Mouse (Mus musculus) spleen, postnatal 36 days (tissue): Measurements from ENCODE around the gene Lpo.

Experiments used
- DNase-seq, 2 experiments: peaks; one replicate each; pipeline ENCODE4 v3.0.0; 2022; ENCODE audit warnings: low spot score in 2 of 2, mixed read lengths in 1 of 2

Gene Lpo

GRCm38 (mm10) chr11:87805448-87805847, 22.6 kb downstream of the Lpo start:
- DNase-seq: peak in 1 of 2 experiments; percentile 24

GRCm38 (mm10) chr11:87802621-87803020, 25.5 kb downstream of the Lpo start:
- DNase-seq: no peak

- DNase-seq: no peak
These were observed 26.3 kb downstream of the Lpo start for GRCm38 (mm10) chr11:87801711-87802275.

DNA sequence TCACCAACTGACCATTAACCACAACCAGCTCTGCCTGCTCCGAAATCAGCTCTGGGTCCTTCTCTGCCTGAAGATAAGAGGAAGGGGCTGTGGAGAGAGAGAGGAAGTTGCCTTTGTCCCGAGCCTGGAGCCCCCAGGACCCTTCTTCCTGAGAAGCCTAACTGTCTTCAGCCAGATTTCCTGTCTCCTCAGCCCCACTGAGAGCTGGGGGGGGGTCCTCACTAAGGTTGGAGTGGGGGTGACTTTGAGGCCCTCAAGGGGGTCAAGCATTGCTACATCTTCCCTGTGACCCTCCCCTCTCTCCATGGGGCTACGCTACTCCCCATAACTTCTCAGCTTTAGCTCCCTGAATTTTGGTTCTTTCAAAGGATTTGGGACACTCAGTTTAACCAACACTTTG, 34.6 kb downstream of the Lpo start, which contains the start of gene Mpo:
TSS of gene Mpo (plus strand) at position 122 of the 400 bp plus-strand sequence.
- no peak for DNase-seq

DNA sequence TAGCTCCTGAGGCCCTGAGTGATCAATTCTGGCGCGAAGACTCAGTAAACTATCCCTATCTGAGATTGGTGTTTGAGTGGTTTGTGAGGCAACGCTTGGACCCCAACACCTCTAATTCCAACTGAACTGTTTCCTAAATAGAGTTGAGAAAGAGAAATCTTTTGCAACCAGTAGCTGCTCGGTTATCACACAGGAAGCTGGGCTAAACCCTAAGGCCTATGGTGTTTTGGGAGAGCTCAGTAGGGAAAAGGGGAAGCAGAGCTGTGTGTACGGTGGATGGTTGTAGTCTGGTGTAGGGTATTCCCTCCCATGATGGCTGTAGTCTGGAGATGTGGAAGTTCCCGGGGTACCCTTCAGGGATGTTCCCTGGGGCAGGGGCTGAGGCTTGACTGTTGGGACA, 38.0 kb downstream of the Lpo start:
- no peak for DNase-seq

GRCm38 (mm10) chr11:87780130-87780529, 48.0 kb downstream of the Lpo start:
- DNase-seq: no peak

GRCm38 (mm10) chr11:87779392-87779791, 48.7 kb downstream of the Lpo start:
- DNase-seq: no peak

DNA sequence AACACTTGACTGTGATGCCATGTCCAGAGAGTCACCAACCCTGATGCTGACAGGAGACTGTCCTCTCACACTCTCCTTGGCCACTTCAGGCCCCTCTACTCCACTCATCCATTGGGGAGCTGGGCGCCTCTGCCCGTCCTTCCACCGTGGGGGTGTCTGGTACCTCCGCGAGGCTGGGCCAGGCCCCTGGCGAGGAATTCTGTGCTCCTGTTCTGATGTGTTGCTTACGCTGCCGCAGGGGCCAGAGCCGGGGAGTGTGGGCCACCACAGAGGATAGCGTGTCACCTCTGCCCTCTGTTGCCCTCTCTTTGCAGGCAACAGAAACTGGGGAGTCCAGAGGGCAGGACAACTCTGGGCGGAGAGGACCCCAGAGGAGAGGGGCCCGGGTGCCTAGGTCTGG, 49.2 kb downstream of the Lpo start:
- no peak for DNase-seq

DNA sequence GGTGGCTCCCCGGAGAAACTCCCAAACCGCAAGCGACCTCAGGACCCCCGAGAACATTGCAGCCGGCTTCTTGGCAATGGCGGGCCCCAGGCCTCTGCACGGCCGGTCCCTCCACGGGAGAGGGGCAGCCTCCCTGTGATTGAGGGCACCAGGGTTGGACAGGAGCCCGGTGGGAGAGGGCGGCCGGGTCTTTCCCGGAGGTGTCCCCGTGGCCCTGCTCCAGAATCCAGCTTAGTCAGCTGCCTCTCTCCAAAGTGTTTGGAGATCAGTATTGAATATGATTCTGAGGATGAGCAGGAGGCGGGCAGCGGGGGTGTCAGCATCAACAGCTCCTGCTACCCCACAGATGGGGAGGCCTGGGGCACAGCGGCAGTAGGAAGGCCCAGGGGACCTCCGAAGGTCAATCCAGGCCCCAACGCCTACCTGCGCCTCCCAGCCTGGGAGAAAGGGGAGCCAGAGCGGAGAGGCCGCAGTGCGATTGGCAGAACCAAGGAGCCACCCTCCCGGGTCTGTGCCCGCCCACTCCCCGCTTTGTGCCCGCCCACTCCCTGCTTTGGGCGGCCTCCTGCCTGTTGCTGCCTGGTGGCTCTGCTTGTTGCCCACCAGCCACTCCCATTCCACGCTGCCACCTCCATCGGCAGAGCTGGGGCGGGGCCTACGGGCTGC, 49.9 kb downstream of the Lpo start:
- no peak for DNase-seq

- DNase-seq: no peak
These were observed 55.7 kb downstream of the Lpo start for GRCm38 (mm10) chr11:87772354-87772753.

DNA sequence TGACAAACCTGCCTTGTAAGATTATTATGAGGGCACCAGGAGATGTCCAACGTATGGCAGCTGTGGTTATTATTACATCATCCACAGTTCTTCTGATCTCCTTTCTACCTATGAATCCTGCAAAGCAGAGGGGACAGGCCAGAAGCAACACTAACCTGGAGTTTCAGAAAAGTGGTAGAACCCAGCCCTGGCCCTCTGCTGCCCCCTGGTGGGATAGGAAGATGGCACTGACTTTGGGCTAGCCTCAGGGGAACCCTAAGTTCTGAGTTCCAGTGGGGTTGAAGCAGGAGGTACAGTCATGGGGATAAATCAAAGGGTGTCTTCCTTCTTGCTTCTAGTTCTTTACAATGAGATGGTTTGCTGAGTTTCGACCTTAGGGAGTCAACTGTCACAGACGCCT, 57.1 kb downstream of the Lpo start:
- peak; percentile 72 to 79 for DNase-seq

GRCm38 (mm10) chr11:87768745-87769144, 59.3 kb downstream of the Lpo start:
- DNase-seq: no peak

DNA sequence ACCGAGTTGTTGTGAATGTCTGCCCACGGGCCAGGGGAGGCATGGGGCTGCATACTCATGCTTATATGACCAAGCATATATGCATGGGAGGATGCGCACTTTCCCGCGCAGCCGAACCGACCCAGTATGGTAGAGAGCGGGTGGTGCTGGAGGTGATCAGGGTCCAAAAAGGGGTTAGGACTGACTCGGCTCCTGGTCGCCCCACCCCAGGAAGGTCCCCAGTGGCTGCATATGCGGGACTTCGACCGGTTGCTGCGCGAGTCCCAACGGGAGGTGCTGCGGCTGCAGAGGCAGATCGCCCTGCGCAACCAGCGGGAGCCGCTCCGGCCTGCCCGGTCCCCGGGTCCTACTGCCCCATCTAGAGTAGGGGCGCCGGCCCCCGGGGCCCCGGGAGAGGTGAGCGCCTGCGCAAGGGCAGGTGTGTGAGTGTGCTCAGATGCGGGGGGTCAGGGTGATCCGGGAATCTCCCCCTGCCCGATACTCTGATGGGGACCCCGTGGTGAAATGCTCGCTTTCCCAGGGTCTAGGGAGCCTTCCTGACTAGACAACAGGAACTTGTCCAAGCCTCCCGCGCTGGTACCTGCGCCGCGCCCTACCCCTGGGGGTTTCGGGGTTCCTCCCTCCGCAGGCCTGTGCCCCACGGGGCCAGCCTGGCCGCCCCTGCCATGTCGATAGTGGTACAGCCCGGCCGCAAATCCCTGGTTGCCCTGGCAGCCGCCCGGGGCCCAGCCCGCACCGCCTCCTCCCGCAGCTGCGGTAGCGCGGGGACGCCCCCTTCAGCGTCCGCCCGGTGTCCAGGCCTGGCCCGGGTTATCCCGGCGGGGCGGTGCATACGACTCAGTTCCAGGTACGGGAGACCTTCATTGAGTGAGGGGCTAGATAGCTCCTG, 63.9 kb downstream of the Lpo start:
- peak; percentile 46 to 60 for DNase-seq

DNA sequence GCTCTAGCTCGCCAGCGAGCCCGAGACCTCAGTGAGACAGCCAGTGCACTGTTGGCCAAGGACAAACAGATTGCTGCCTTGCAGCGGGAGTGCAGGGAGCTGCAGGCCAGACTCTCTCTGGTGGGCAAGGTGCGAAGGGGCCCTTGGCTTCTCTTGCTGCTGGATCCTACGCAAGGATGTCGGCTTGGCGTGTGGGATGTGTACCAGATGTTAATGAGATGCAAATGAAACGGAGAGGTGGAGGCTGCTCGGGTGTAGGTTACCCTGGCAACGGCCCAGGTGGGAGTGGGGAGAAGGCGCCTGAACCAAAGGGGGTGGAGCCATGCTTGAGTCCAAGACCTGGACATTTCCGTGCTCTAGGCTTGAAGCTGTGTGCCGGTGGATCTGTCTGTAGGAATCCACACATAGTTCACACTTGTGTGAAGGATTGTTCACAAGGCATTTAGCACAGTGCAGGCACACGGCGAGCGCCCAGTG, 64.5 kb downstream of the Lpo start:
- no peak for DNase-seq

GRCm38 (mm10) chr11:87762702-87763385, 65.2 kb downstream of the Lpo start:
- DNase-seq: no peak

GRCm38 (mm10) chr11:87761806-87762701, 66.0 kb downstream of the Lpo start:
- no peak for DNase-seq

GRCm38 (mm10) chr11:87761181-87761721, 66.8 kb downstream of the Lpo start:
- DNase-seq: no peak

DNA sequence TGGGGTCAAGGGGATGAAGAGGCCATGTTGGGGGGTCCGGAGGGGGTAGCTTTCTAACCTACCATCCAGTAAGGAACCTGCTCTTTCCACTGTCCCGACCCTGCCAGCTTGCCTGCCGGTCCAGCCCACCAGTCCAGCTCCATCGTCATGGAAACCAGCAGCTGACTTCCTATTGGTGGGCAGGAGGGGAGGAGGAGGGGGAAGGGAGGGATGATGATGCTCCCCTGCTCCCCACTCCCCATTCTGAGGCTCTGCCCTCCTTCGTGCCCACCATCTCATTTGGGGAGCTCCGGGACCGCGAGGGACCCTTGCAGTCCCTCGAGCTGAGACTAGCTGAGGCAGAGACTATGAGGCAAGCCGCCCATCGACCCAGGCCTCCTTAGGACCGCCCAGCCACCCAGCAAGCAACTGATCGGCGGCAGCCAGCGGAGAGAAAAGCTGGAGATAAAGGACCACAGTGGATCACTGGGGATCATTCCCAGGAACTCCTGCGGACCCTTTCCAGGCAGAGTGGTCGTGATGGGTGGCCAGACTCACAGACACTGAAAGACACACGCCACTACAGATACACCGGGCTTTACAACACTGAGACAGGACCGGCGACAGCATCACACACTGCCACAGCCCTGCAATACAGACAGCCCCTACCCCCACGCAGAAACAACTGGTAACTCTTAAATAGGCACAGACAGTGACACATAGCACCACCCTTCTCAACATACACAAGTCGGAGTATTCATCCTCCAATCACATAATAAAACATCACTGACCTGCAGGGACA, 67.6 kb downstream of the Lpo start, which contains the start of gene Tspoap1:
TSS of gene Tspoap1 (plus strand) at position 241 of the 781 bp plus-strand sequence.
- peak; percentile 47 to 56 for DNase-seq

GRCm38 (mm10) chr11:87759609-87760005, 68.5 kb downstream of the Lpo start:
- DNase-seq: peak; percentile 78 to 83
